Mouse (Mus musculus) embryonic fibroblast, embryonic 13.5 days (primary cell): ENCODE measurements around the gene Mtus2. TPM values are rescaled to one million over a fixed set of nuclear protein-coding genes. Genes with fewer than 3 reads are reported as not detected.

Experiments used
- H3K27ac ChIP-seq: 2 replicates; pipeline ENCODE4 v1.5.1; 2012; ENCODE audit warnings: low read length, control low read depth, inconsistent platforms; ENCODE audit not compliant: insufficient read depth
- H3K4me1 ChIP-seq: 2 replicates; pipeline ENCODE4 v1.6.1; 2011; ENCODE audit warnings: low read length; ENCODE audit not compliant: control insufficient read depth, insufficient read depth
- H3K4me3 ChIP-seq: 2 replicates; pipeline ENCODE4 v1.5.1; 2011; ENCODE audit warnings: mild to moderate bottlenecking, control low read depth, low read length; ENCODE audit not compliant: insufficient read depth
- CTCF ChIP-seq: IDR thresholded peaks from 2 replicates; pipeline ENCODE4 v1.5.1; 2011; ENCODE audit warnings: mild to moderate bottlenecking, control low read depth, low read length, moderate library complexity, borderline replicate concordance; ENCODE audit not compliant: insufficient read depth
- POLR2A ChIP-seq: IDR thresholded peaks from 2 replicates; pipeline ENCODE4 v1.6.1; 2011; ENCODE audit warnings: low read depth, mild to moderate bottlenecking, control low read depth, low read length, moderate library complexity
- polyA plus RNA-seq: library from polyadenylated mRNA; stranded (reverse); fragments of >200 nt; gene quantifications from 2 replicates; pipeline ENCODE4 v1.2.4, GENCODE M21; 2011; ENCODE audit warnings: low read depth; ENCODE audit not compliant: missing spikeins, insufficient read length

The Mtus2 gene
- polyA plus RNA-seq, result 6.8 and 7.5 TPM in 2 replicates

- H3K4me1 ChIP-seq, result no peaks in the 10 kb centered on the region
- H3K27ac ChIP-seq, result no peak within 1 kb of the TSS
- TF ChIP-seq CTCF, result peak; percentile 59
- TF ChIP-seq POLR2A, result no peak
- peak within 1 kb of the TSS; percentile 23 for H3K4me3 ChIP-seq
Observed at GRCm38 (mm10) chr5:147956821-147957564, at the start of gene Mtus2. Gene Mtus2, plus strand, starts transcription at chr5:147957320.

GRCm38 (mm10) chr5:147907851-147908250 is 49.3 kb upstream of the Mtus2 start:
- TF ChIP-seq CTCF (no peak), POLR2A (no peak)
- Histone ChIP-seq H3K4me3 (no peak overlapping the region), H3K27ac (no peak overlapping the region), H3K4me1 (no peaks in the 10 kb centered on the region)

- H3K4me1 ChIP-seq, result no peaks in the 10 kb centered on the region
- H3K27ac ChIP-seq, result no peak overlapping the region
- TF ChIP-seq POLR2A (no peak), CTCF (no peak)
- no peak overlapping the region for H3K4me3 ChIP-seq
Observed at GRCm38 (mm10) chr5:147910807-147911509, 46.2 kb upstream of the Mtus2 start.

- Histone ChIP-seq H3K27ac (no peak overlapping the region), H3K4me3 (no peak overlapping the region), H3K4me1 (no peaks in the 10 kb centered on the region)
- TF ChIP-seq CTCF, result no peak
- TF ChIP-seq POLR2A, result no peak
Observed at GRCm38 (mm10) chr5:147911744-147912143, 45.4 kb upstream of the Mtus2 start.

- Histone ChIP-seq H3K4me1 (no peaks in the 10 kb centered on the region), H3K27ac (no peak overlapping the region), H3K4me3 (no peak overlapping the region)
- TF ChIP-seq CTCF, result no peak
- no peak for TF ChIP-seq POLR2A
Observed at GRCm38 (mm10) chr5:147913241-147913842, 43.8 kb upstream of the Mtus2 start.

GRCm38 (mm10) chr5:147915038-147915566 is 42.0 kb upstream of the Mtus2 start:
- Histone ChIP-seq H3K4me1 (no peaks in the 10 kb centered on the region), H3K27ac (no peak overlapping the region), H3K4me3 (no peak overlapping the region)
- no peak for TF ChIP-seq CTCF
- TF ChIP-seq POLR2A, result no peak

GRCm38 (mm10) chr5:147916171-147916570 is 40.9 kb upstream of the Mtus2 start:
- H3K4me3 ChIP-seq, result no peak overlapping the region
- H3K4me1 ChIP-seq, result no peaks in the 10 kb centered on the region
- TF ChIP-seq POLR2A, result no peak
- no peak for TF ChIP-seq CTCF
- no peak overlapping the region for H3K27ac ChIP-seq

- Histone ChIP-seq H3K27ac (no peak overlapping the region), H3K4me3 (no peak overlapping the region), H3K4me1 (no peaks in the 10 kb centered on the region)
- TF ChIP-seq CTCF (no peak), POLR2A (no peak)
Observed at GRCm38 (mm10) chr5:147918044-147918846, 38.9 kb upstream of the Mtus2 start.

GRCm38 (mm10) chr5:147924621-147925020 is 32.5 kb upstream of the Mtus2 start:
- no peak overlapping the region for H3K27ac ChIP-seq
- TF ChIP-seq POLR2A (no peak), CTCF (no peak)
- no peak overlapping the region for H3K4me3 ChIP-seq
- H3K4me1 ChIP-seq, result no peaks in the 10 kb centered on the region
